Mouse (Mus musculus) liver, postnatal 0 days (tissue): Measurements from ENCODE around the gene Sox12.

ENCODE experiments used
- CTCF ChIP-seq: sonication (generic); IDR thresholded peaks from 2 replicates; pipeline ENCODE4 v1.5.1; 2016; ENCODE audit warnings: antibody characterized with exemption, low read depth
- EP300 ChIP-seq: IDR thresholded peaks from 2 replicates; pipeline ENCODE4 v1.6.1; 2016; ENCODE audit warnings: antibody characterized with exemption, low read depth, mild to moderate bottlenecking

- TF ChIP-seq CTCF, result no peak
- TF ChIP-seq EP300, result no peak
These were observed 36.7 kb downstream of the Sox12 start for GRCm38 (mm10) chr2:152361193-152361592.
